Mouse (Mus musculus) natural killer cell, adult 2 months (primary cell): ENCODE results near the gene Arid5b.

ENCODE experiments used
- DNase-seq, 2 experiments: peaks; one replicate each; pipeline ENCODE4 v3.0.0; 2022; ENCODE audit warnings: low spot score in 2 of 2

The Arid5b gene

DNA sequence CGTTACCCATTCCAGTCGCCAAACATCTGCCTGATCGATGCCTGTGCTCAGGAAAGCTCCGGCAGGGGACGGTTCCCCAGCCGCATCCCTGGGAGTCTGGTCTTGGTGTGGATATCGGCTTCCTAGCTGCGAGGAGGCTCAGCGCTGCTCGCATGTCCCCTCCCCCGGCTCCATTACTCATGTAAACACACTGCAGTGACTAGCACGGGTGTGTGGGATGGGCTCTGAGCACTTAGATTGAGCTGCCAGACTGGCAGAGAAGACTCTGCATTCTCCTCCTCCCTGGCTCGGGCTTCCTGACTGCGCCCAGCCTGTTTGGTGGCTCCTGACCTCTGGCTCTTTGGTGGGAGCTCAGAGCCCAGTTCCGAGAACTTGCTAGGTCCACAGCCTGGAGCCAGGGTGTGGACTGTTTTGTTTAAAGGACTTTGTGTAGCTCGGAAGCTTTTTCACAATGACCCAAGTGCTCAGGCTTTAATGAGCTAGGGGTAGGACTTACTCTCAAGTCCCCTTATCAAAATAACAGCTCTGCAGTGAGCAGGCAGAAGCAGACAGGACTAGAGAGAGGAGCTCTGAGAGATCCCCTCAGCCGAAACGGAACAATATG lies 142.0 kb downstream of the Arid5b start:
- peak in 1 of 2 experiments; percentile 17 for DNase-seq

DNA sequence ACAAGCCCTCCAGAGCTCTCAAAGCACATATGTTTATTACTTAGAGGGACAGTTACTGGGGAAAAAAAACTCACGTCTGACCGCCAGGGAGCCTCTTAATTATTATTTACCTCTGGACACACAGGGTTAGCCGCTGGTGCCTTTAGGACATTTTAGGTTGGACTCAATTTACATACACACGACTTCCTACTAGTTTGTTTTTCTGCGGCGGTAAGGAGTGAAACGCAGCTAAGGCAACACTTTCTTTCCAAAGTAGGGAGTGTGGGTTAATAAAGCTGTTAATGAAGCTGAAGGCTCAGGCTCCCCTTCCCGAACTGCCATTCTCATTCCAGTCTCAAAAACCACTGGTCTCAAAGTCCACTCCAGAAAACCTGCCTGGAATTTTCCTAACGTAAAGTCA lies 142.5 kb downstream of the Arid5b start:
- no peak for DNase-seq

DNA sequence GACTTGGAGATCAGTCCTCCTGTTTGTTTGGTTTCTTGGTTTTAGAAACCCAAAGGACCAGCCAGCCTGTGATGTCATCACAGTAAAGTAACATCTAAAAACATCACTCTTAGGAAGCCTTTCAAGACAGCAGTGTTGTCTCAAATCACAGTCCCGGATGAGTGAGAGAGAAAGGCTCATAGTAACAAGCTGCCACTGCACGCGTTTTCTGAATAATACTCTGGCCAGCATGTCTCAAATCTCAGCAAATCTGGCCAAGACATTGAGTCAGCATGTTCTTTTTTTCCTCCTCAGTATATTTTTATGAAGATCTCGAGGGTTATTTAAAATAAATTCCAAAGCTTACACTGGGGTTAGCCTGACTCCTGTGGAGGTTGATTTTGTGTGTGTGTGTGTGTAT lies 143.1 kb downstream of the Arid5b start:
- DNase-seq: no peak

DNA sequence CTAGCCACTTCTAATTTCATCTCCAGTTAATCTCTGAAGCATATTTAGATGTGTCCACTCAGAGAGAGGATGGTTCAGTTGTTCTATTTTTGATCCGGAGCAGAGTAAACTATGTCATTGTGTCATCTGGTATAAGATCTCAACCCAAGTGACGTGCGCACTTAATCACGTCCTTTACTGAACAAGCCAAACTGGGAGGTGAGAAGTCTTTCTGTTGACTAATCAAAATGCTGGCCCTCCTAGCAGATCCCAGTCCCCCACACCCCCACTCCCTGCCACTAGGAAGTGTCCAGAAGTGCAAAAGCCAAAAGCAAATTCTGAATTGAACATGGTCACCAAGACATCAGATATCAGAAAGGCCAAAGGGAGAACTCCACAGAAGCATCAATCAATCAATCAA lies 144.0 kb downstream of the Arid5b start:
- no peak for DNase-seq

DNA sequence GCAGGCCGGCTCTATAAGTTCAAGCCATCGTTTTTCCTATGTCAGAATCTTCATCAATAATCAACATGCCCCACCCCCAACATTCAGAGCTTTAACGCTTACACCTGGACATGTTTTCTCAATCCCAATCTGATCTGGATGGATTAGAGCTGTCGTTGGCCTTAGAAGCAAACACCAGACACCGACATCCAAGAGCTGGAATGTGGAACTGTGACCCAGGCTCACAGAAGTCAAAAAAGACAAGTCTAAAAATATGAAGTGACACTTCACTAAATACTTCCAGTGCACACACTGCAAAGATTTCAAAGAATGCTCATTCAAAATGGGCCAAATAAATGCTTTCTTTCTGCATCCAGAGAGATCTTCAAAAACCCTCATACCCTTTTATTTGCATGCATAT lies 144.5 kb downstream of the Arid5b start:
- no peak for DNase-seq

DNA sequence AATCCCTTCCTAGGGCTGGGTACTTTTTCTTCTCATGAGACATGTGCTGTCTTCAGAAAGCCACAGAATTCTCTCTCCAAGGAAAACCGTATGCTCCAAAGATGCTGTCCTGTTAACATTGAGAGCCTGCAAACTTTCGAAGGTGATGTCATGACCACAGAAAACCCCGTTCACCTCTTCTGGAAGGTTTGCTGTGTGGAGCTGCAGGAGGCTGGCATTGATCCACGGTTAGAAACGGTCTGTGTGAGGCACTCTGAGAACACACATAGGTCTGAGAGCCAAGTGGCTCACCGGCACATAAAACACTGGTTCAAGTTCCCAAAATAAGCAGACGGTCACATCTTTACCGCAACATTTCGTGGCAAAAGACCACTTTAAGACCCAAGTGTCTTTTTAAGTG lies 145.9 kb downstream of the Arid5b start:
- no peak for DNase-seq

DNA sequence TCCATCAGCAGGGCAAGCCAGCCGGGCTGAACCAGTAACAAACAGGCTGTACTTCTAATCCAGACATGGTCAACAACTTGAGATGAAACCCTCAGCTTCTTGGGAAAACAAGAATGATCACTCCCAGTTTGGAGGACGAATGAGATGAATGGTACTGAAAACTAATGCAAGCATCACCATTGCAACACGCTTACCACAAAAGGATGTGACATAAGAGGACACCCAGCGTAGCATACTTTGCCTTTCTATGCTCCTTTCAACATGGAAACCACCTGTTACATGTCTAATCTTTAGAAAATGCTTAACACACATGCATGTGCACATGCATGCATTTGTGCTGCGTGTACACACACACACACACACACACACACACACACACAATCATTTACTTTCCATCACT lies 146.4 kb downstream of the Arid5b start:
- no peak for DNase-seq

DNA sequence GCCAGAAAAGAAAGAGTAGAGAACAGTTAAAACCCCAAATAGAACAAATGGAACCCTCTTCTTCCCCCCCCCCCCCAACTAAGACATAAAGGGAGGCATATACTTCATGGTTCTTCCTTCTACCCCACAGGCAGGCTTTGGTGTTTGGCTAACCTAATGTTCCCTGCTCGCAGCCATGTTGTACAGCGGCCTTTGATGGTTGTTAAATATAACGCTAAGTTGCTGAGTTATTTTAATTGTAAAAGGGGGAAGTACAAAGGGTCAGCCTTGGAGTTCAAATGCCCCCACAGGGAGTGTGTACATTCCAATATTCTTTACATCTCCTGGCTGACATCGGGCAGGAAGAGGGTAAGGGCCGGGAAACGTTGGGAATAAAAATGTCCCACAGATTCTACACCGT lies 148.9 kb downstream of the Arid5b start:
- DNase-seq: no peak

DNA sequence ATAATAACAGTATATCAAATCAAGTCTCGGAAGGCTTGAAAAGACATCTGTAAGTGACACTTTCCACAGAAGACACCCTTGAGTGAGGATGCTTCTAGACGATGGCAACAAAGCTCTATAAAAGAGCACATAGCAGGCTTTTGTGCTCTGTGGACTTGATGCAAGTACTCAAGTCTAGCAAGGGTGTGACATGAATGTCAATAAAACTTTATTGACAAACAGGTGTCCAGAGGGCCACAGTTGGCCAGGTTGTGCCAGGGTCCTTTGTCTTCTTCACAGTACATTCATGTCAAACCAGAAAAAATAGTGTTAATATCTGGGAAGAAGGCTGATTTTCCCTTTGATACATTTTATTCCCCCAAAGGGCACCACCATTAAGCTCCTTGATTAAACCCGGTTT lies 149.5 kb downstream of the Arid5b start:
- no peak for DNase-seq

DNA sequence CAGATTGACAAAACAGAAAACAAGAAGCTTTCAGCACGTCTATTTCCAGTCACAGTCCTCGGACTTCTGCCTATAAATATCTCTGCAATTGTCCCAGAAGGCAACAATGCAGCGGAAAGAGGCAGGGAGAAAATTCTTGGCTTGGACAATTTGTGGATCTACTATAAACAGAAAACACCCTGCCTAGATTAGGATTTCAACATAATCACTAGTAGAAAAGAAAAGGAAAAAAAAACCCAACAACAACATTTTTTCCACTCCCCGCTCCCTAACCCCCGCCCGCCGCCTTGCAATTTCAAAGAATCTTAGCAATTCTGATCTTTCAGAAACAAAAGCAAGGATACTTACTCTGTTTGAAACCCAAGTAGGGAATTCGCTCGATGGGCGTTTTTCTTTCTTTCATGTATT lies 150.1 kb downstream of the Arid5b start:
- no peak for DNase-seq

DNA sequence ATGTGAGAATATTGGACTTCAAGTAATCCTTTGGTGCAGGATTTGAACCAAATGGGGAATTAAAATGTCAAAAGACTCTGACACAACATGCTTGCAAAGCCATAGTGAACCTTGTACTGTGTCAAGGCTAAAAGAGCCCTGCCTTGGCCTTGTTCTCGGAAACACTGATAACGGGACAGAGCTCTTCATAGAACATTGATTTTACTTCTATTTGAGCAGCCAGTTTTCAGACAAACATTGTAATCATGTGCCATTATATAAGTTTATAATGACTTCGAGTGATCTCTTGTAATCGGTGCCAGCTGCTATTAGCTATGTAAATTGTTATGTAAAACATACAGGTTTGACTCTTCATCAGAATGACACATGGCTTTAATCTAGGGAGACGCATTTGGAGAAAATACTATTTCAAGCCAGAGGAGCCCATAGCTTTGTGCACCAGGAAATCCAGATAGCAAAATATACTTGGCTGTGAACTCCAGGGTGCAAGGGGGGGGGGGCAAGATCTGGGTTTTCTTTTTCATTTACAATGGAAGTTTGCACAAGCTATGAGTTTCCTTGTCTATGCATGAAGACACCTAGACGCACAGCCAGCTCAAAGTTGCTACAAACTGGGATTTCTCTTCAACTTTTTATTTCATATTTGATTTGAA lies 150.8 kb downstream of the Arid5b start:
- no peak for DNase-seq

DNA sequence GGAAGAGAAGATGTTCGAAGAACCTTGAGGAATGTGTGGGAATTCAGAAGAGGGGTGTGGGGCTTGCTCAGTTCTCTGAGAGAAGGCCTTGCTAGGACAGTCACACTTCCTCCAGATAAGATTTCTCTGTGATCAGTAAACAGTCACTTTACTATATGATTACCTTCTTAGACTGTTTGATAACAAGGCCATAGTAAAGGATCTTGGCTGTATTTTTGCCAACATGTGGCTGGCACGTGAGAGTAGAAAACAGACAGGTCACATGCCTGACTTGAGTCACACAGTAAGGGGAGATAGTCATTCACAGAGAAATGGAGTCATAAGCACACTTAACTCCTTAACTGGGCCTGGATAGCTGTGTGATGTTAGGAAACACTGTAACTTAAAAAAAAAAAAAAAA lies 151.4 kb downstream of the Arid5b start:
- DNase-seq: no peak

DNA sequence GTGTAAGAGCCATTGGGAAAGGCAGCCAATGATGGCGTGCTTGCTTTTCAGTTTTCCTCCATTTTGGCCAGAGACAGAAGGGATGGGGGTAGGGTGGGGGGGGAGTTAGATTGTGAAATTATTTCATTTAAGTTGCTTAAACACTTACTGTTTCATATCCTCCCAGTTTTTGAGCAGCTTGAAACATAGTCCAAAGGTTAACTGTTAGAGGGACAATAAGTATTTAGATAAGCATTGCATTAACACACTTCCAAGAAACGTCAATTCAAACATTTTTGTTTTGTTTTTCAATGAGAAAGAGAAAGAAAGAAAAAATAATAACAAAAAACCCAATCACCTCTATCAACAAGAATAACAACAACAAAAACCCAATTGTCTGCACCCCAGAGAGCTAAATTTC lies 152.0 kb downstream of the Arid5b start:
- no peak for DNase-seq

DNA sequence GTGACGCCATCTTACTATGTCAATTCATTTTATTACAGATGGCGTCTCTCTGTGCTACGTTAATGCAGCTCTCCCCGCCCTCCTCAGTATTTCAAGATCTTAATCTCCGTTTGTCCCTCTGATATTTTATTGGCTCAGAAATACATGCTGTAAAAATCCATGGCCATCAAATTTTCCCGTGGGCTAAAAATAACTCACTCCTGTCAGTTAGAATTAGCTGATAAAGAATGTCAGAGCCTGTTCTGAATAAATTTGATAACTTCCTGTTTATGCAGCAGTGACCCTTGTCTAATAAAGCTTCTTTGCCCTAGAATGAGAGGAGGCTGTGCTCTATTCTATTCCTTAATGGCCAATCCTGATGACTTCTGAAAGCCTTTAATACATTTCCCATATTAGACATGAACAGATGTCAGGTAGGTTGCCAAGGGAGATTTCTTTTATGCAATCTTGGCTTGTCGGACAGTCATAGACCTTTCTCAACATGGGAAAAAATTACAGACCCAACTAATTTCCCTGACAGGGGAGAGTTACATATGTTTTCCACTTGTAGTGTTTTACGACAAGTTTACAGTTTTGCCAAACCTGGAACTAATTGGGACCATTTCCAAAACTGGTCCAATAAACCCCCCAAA lies 152.5 kb downstream of the Arid5b start:
- DNase-seq: no peak

DNA sequence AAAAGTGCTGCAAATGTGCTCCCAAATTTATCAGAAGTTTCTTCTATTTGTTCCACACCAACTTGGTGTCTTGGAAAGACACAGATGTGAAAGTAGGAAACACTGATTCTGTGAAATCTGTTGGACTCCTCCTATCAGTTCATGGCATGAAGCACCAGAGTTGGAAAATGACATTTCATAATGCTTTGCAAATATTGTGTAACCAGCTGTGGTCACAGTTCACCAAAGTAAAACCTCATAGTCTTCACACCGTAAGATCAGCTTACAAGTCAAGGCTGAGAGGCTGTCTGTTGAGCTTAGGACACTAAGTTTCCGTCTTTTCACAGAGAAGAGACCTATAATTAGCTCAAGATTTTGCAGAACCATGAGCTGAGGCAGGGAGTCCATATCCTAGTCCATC lies 153.6 kb downstream of the Arid5b start:
- no peak for DNase-seq

DNA sequence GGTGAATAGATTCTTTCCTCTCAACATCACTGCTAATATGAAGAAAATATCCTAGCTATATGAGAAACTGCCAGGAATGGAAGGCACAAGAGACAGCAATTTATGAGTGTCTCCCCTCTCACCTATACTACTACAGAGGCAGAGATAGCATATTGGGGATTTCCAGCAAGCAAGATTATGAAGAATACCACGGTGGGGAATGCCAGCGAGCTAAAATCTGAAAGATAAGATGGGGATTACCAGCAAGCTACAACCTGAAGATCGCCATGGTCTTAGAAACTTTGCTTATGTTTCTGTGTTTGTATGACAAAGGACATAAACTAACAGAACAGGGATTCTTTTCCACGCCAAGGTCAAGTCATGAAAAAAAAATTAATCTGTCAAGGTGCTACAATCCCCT lies 155.1 kb downstream of the Arid5b start:
- no peak for DNase-seq

DNA sequence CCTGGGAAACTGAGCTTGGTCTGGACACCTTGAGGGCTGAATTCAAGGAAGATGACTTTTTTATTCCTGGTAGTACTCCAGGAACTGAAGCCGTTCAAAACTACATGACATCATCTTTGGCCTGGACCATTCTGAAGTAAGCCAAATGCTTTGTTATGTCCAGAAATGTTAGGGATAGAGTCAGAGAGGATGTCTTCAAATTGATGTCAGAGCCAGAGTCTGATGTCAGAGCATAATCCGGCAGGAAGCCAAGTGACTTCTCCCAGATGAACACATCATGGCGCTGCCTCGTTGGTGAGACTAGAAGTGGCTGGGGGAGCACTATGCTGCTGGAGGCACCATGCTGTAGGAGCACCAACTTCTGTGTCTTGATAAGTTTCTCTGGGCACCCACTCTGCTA lies 156.6 kb downstream of the Arid5b start:
- DNase-seq: no peak

DNA sequence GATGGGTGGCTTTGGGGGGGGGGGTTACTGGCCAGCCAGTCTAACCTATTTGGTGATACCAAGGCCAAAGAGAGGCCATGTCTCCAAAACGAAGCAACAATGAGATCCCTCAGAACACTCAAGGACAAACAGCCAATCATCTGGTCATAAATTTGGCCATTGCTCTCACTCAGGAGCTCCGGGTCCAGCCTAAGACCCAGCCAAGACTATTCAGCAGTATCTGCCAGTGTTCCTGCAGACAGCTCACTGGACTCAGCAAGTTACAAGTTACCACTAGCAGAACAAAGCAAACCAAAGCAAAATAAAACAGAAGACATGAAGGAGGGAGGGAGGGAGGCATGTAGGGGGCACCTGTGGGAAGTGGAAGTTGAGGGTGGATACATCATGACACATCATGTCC lies 157.3 kb downstream of the Arid5b start:
- DNase-seq: no peak

DNA sequence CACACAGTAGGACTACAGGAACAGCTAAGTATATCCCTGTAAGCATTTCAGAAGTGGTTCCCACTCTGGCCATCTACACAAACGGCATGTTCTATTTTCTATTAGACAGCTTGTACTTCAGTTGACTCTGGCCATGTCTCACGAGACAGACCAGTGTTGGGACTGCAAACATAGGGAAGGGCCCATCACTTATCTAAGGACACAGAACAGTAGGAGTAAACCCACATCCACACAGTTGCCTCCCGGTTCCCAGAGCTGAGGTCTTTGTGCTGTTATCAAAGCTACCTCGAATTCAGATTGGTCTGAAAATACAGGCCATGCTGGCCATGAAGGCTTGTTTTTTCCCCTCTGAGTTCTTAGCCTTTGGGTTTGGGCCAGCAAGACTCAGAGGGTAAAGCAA lies 158.5 kb downstream of the Arid5b start:
- no peak for DNase-seq

DNA sequence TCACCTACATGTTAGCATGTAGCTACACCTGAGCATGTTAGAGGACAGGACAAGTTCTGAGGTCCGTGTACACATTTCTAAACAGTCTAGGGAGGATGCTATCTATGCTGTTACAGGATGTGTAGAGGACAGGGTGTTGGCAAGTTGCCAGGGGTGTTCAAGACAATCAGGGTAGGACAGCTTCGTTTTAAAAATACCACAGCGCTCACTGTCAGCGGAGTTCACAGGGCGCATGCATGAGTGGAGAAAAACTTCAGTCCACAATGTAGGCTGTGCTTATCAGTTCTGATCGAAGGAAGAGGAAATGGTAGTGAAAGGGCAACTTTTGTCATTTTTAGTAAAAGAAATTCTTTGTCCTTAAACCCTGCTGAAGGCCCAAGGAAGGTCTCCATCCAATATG lies 159.3 kb downstream of the Arid5b start:
- DNase-seq: peak; percentile 11 to 36

DNA sequence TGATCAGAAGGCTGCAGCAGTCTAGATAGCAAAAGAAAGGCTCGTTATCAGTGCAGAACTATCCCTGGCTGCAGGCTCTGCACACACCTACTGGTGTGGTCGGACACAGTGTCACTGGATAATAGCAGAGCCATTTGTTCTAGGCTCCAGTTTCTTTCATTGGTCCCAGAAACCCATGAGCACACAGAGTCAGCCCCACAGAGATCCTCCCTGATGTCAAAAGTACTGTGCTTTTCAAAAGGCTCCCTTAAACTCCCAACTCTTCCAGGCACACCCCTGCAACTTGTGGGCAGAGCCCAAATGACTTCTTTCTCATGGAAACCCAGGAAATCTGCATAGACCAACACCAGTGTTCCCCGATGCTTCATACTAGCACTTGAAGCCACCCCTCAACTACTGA lies 163.6 kb downstream of the Arid5b start:
- no peak for DNase-seq

DNA sequence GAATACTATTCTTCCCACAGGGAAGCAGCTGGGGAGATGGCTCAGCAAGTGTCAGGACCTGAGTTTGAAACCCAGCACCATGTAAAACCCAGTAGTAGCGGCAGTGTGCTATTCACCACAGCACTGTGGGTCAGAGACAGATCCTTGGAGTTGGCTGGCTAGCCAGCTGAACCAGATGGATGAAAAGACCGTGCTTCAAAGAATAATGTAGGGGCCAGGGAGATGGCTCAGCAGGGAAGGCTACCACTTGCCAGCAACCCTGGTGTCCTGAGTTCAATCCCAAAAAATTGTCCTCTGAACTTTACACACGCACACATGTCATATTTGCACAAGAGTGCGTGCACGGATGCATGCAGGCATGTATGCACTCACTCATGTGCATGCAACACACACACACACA lies 164.9 kb downstream of the Arid5b start:
- DNase-seq: no peak

DNA sequence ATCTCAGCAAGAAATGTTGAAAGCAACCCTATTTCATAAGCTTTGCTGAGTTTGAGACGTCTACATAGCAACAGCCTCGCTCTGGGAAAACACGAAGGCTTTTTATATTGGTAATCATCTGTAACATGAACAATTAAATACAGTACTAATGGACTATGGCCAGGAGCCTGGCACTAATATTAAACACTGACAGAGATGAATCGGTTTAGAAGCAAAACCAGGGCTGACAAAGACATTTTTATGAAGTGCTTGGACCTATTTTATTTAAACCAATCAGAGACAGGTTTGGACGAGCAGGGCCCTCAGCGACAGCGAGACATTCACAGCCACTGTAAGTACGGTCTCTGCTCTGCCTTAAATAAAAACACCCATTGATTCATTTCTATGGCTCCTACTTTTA lies 165.6 kb downstream of the Arid5b start:
- DNase-seq: no peak

DNA sequence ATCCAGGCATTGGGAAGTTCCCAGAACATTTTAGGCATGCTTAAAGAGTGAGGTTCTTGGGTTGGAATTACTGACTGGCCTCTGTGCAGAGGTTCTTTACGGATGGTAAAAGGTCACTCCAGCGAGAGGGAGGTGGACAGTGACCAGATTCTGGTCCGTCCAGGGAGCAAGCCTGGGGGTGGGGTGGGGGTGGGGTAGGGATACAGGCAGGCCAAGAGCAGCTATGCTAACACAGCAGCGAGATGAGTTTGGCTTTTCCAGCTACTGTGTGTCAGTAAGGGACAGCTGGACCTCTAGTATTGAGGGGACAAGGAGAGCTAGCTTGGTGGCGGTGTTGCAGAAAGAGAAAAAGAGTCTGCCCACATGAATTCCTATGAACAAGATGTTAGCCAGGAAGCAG lies 167.9 kb downstream of the Arid5b start:
- no peak for DNase-seq
